Mouse (Mus musculus): ENCODE measurements at regions not wholly inside any gene's neighbourhood (a gene's known extent, or its start where the extent isn't known, plus 50 kb on each side); places are given as distances from the start of the nearest gene placed in this dataset.
"Not testable (repeated sequence)": the region's sequence is repeated elsewhere in the genome, so short reads cannot be mapped to it uniquely, and the experiment has no call there.

DNA sequence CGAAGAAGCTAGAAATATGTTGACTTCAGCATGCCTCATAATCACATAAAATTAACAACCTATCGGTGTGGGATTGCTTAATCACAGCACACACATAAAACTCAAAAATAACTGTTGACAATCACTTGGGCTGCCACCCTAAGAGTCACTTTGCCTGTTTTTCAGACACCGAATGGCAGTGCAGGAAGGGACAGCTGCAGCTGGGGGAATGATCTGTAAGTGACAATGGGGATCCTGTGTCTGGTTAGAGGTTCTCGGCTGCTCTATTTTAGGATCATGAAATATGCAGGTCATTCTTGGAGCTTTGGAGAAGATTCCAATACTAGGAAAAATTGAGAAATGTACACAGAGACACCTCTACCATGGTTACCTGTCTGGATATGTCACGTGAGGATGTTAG is 54.4 kb upstream of the Tcf12 start:
- DNase-seq (ENCODE audit: low spot score in 2 of 2), result no peak

DNA sequence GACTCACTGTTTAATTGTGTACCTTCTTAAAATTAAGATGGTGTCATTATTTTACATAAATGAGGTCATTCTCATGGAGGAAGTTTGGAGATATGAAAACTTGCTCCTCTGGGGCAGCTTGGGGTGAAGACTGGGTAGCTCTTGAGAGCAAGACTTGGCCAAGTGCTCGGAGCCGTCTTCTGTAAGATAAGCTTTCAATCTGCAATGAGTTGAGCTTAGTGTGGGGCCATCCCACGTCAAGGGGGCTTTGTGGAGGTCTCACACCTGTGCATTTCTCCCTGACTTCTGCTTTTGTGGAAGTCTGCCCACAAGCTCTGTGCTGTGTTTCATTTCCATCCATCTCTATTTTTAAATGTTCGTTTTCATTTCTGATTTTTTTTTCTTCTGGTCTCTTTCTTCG is 54.9 kb upstream of the Tcf12 start:
- DNase-seq (ENCODE audit: low spot score in 2 of 2), result no peak

DNA sequence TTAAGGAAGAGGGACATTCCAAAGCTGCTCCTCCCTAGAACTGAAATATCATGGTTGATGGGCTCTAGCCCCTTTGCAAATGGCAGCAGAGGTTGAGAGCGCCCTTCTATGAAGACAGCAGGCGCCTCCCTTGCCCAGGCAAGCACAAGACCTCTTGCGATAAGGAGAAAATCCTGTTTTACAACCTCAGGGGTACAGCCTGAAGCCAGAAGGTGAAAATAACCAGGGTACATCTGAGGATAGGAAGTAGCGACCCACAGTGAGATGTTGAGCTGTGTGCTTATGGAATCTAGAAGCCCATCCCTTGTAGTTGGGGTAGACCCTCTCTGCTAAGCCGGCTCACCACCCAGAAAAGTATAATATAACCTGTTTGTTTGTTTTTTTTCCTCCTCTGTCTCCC is 57.6 kb upstream of the Tcf12 start:
- DNase-seq (ENCODE audit: low spot score in 2 of 2), result no peak

DNA sequence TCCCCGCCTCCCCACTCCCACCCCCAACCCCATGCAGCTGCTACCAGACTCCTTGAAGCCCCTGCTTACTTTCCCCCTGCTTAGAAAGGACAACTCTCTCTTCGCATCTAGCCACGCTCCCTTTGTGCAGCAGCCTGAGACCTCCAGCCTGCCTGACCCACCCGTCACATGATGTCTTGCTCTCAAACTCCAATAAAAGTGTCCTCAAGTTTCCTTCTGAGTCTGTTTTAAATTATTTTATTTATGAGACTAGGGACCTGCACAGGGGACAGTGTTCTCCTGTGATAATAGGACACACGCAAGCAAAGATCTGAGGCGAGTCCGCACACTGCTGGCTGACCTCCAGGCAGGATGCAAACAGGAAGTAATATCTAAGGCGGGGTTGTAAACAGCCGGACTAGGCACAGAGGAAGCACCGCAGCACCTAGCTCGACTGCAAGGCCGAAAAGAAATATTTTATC is 58.1 kb upstream of the Tcf12 start:
- DNase-seq (ENCODE audit: low spot score in 2 of 2), result no peak

DNA sequence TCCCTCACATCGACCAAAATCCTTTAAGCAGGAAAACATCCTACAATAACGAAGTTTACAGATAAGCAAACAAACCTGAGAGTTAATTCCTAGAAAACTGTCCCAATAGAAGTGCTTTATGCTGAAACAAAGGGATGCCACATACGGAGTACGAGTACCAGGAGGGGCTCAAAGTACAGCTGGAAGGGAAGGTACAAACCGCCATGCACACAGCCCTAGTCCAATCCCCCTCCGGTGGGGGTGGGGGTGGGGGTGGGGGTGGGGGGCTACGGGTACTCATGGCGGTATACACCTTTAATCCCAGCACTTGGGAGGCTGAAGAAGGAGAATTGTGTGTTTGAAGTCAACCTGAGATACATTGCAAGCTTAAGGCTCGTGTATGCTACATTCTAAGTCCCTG is 58.6 kb upstream of the Tcf12 start:
- DNase-seq (ENCODE audit: low spot score in 2 of 2), result no peak

DNA sequence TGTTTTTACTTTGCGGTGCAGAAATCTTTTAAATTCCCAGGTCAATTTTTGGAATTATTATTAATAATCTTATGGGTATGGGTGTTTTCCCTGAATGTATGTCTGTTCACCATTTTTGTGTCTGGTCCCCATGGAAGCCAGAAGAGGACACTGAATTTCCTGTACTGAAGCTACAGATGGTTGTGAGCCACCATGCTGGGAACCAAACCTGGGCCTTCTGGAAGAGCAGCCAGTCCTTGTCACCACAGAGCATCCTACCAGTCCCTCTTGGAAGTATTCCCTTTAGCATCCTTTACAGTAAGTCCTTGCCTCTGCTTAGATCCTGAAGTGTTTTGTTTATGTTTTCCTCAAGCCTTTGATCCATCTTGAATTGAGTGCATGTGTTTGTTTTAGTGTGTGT is 60.7 kb upstream of the Tcf12 start:
- no peak for DNase-seq (ENCODE audit: low spot score in 2 of 2)

DNA sequence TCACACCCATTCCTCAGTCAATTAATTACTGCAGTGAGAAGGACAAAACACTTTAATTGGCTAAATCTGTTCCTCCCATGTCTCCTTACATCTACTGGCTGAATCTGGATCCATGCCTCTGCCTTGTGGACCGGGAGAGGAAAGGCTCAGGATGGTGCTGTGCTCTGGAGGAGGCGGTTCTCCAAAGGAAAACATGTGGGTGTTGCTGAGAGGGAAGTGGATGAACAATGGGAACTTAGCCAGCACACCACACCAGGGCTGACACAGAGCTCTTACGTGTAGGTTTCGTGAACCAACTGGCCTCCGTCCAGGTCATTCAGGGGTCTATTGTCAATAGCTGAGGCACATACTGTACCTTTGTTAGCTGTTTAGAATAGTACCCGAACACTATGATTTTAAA is 69.3 kb upstream of the Tcf12 start:
- DNase-seq (ENCODE audit: low spot score in 2 of 2), result no peak

DNA sequence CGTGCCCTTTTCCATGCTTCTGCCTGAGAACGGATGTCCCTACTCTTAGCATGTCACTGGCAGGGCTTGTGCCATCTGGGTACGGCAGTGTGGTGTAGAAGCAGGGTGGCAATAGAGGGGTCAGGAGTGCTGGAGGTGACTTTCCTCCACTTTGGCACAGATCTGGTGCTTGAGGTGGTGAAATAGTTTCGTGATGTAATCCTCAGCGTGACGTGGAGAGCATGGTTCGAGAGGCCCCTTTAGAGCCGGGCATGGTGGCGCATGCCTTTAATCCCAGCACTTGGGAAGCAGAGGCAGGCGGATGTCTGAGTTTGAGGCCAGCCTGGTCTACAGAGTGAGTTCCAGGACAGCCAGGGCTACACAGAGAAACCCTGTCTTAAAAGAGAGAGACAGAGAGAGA is 71.7 kb upstream of the Tcf12 start:
- no peak for DNase-seq (ENCODE audit: low spot score in 2 of 2)

DNA sequence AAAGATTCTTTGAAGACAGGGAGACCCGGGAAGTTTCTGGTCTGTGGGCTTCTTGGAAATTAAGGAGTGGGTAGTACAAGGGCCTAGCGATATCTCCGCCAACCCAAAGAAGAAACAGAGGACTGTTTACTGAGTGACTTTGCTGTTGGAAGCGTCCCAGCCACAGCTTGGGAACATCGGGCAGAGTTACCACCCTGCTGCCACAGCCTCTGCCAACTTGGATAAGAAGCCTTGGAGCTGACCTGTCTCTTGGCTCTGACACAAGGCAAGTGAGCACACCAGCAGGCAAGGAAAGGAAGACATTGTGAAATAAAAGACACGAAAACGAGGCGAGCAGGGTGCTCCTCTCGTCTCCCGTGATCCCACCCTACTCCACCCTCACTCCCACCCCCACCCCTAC is 72.3 kb upstream of the Tcf12 start:
- DNase-seq (ENCODE audit: low spot score in 2 of 2), result peak in 1 of 2 experiments; percentile 56

DNA sequence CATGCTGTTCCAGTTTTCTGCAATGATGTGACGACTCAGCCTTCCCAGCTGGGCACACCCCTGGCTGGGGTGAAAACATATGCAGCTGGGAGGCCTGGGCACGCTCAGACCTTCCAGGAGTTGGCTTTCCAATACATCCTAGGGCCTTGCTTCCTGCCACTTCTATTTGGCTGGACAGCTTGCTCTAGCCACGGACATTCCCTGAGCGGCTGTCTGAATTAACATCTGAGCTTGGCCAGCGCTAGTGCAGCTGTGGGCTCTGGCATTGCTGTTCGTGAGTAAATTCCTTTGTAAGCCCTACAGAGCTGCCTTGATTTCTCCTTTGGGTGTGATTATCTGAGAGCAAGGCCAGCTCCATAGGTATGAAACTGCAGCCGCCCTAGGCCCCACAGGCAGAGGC is 78.2 kb upstream of the Tcf12 start:
- no peak for DNase-seq (ENCODE audit: low spot score in 2 of 2)

DNA sequence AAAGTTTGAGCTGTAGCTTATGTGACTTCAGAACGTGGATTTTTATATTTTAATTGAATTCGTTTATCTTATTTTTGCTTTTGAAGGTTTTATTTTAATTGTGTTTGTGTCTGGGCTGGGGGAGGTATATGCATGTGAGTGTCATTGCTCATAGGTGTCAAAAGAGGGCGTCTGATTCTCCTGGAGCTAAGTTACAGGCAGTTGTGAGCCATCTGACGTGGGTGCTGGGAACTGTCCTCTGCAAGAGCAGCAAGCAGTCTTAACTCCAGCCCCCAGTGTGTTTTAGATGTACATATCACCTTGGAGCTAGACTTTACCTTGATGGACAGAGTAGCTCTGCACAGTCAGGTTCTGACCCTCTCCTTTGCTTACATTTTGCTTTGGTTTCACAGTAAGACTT is 79.0 kb upstream of the Tcf12 start:
- DNase-seq (ENCODE audit: low spot score in 2 of 2), result no peak

DNA sequence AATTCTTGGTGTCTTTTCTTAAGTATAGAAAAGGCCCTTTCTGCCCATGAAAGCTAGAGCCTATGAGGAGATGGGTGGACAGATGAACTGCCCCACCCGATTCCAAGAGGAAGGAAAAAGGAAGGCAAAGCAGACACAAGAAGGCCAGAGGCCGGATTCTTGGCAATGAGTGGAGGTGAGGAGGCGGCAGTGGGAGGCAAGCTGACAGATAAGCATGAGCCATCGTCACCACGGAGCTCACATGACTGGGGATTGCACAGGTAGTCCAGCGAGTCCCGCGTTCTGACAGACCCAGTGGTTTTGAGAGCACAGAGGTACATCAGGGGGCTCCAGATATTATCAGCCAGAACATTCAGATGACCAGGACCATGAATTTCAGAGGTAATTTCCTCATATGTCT is 79.4 kb upstream of the Tcf12 start:
- no peak for DNase-seq (ENCODE audit: low spot score in 2 of 2)

DNA sequence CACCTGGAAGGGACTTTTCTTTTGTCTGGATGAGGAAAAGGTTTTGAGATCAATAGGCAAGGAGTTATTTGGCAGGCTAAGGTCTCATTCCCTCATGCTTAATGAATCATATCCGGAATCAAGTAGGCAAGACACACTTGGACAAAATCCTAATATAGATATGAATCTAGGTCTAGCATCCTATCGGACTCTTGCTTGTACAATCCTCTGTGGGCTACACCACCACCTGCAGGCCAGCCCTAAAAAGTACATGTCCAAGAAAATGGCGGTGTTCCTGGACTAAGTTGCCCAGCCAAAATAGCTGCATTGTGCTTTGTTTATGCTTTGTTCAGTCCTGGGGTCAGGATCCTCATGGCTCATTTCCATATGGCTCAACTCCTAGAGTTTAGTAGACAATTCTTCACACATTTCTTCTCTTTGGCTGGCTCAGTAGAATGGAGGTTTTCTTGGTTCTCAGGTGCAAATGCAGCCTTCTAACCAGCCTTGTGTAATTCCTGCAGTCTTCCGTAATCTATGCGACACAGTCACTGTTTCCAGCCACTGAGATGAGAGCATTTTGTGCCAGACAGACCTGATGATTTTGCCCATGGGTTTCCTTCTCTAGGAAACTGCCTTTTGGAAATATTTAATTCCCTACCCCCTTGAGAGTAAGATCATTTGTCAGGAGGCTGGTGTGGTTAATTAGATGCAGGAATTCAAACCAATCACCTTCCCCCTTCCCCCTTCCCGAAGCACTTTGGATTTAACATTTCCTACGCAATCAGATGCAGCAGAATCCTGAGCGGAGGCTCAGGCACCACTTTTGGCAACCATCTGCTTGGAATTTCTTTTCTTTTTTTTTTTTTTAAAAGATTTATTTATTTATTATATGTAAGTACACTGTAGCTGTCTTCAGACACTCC is 80.6 kb upstream of the Tcf12 start:
- peak in 1 of 2 experiments; percentile 51 for DNase-seq (ENCODE audit: low spot score in 2 of 2)

DNA sequence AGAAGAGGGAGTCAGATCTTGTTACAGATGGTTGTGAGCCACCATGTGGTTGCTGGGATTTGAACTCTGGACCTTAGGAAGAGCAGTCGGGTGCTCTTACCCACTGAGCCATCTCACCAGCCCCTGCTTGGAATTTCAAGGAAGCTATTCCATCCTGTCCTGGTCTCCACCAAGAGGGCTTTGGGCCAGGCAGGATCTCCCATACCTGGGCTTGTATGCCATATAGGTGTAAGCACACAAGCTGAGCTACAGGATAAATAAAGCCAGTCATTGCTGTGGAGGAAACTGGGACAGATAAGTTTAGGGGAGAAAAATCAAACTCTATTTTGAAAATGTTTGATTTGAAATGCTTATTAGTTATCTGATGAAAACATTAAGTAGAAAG is 81.3 kb upstream of the Tcf12 start:
- not testable (repeated sequence) for DNase-seq (ENCODE audit: low spot score in 2 of 2)

DNA sequence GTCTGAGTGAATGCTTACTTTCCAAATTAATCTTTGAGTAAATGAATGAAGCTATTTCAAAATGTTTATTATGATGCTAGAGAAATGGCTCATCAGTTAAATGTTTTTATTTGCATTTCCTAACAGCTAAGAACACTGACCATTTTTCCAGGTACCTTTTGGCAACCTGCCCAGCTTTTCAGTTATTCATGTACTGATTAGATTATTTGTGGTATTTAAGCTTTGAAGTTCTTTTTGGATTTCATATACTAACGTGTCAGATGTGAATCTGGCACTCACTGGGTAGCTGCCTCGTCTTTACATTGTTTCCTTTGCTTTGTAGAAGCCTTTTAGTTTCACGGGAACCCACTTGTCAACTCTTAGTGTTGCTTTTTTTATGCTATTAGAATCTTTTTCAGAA is 79.3 kb upstream of the Zfp280d start:
- no peak for DNase-seq (ENCODE audit: low spot score in 2 of 2)

DNA sequence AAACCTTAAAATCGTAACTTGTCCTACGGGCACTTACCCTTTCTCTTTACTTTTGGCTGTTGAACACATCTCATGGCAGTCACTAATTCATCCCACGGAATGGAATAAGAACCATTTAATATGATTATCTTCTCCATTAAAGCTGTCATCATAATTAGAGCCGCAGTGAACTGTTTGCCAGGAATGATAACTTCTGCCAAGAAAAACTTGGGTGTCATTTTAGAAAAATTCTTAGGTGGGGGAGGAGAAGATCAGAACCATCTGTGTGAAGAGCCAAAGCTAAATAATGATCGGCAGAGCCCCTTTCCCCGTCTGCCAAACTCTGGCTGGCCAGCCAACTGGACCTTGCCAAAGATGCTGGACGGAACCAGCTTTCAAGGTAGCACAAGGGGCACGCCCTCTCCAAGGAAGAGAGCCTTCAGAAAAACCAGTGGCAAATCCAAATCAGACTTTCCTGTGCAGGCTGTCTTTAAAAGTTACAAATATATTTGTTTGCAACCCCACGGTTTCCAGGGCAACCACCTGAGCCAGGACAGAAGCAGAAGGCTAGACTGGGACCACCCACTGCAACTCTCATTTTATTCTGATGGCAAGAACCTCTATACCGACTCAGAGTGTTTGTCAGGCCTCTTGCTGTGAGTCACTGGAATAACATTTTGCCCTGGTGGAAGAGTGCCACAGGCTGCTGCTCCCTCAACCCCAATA is 77.9 kb upstream of the Zfp280d start:
- DNase-seq (ENCODE audit: low spot score in 2 of 2), result peak; percentile 71 to 86

DNA sequence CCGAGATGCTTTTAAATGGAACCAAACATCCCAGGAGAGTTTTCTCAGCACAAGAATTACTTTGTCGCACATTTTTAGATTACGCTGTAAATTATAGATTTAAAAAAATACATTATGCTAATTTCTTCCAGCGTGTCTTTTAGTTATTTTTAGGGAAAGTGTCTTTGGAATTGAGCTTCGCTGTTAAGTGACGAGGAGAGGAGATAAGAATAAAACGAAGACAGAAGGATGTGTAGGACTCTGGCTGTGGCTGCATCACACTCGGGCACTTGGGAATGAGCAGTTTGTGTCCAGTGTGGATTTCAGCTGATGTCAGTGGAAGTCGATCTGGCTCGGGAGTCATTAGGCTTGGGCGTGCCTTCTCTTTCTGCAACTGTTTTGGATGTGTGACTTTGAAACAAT is 77.3 kb upstream of the Zfp280d start:
- DNase-seq (ENCODE audit: low spot score in 2 of 2), result no peak

DNA sequence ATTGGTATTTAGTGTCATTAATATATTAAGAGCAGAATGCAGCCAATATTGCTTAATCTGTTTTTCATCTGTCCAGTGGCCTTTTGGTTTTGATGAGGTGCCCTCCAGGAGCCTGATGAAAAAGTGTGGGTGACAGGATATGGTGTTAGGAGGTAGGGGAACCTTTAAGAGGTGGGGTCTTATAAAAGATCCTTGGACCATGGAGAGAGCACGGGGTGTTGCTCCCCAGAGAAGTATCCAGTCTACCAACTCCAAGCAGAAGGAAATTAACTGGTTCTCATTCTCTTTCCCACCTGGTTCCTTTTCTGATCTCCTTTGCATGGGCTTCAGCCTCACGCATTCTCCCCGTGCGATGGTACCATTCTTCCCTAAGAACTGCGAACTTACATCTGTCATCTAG is 75.7 kb upstream of the Zfp280d start:
- no peak for DNase-seq (ENCODE audit: low spot score in 2 of 2)

DNA sequence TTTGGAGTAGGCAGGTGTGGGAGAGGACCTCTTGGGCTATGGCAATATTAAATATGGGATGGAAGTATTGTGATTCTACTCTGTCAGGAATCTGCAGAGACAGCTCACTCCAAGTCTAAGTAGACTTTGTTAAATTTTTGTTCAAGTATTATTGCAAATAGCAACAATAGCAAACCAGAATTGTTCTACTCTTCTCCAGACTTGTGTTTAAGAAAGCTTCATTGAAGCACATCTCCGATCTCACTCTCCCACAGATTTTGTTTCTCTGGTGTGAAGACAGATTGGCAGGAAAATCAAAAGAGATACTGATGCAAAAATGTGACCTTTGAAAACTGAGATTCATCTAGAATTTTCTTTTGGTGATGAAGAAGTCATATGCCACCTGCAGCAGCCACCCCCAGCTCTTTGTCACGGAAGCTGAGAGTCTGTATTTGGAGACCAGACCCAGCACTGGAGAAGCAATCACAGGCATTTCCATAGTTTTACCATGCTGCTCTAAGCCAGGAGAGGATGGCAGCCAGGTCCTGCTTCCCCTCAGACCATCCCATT is 70.2 kb upstream of the Zfp280d start:
- DNase-seq (ENCODE audit: low spot score in 2 of 2), result no peak

DNA sequence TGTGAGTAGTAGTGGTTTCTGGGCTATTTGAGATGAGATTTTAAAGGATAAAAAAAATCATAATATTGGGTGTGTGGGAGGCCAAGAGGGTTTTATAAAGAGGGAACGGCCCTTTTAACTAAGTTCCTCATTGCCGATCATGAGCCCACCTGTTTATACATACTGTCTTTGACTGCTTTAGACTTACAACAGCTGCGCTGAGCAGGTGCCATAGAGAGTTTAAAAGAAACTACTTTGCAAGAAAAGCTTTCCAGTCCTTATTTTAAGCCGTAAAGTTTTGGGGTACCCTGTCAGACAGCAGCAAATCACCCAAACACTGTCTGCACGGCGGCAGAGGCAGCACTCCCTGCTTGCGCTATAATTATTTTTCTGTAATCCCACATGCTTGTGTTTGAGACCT is 68.8 kb upstream of the Zfp280d start:
- DNase-seq (ENCODE audit: low spot score in 2 of 2), result no peak

DNA sequence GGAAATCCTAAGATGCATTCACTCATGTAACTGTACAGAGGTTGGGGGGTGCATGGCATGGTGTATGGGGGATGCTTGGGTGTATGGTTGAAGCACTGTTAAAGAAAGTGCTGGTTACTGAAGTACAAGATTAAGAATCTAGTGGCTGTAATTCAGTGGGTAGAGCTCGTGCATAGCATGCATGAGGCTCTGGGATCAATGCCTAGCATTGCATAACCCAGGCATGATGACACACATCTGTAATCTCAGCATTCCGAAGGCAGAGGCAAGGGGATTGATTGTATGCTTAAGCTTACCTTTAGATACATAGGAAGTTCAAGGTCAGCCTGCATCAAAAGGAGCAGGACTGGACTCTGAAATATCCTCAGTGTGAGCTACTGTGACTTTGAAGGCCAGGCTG is 67.7 kb upstream of the Zfp280d start:
- no peak for DNase-seq (ENCODE audit: low spot score in 2 of 2)

DNA sequence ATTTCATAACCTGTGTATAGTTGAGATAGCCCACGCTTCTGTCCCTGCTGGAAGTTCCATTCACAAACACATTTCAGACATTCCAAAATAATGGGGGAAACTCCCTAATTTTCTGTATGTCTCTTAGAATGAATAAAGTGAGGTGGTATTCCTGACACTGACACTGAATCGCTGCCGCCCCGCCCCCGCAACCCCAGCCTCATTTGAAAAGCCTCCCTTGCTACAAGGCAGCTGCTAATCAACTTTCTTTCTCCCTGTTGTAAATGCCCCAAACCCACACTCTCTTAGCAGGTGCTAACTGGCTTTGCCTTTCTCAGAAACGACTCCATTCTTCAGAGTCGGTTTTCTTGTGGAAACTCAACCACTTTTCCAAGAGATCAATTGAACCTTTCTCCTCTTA is 66.4 kb upstream of the Zfp280d start:
- DNase-seq (ENCODE audit: low spot score in 2 of 2), result no peak

Measured in layer of hippocampus, postnatal 14 days (tissue).